Mouse (Mus musculus) cortical plate, adult 2 months (tissue): ENCODE data around the gene Foxg1.

Source experiments
- CTCF ChIP-seq: fragments of 200-500 bp; IDR thresholded peaks from 2 replicates; pipeline ENCODE4 v1.5.1; 2011; ENCODE audit warnings: mild to moderate bottlenecking, control low read depth, low read length; ENCODE audit not compliant: insufficient read depth; ENCODE audit errors: extremely low read depth
- POLR2A ChIP-seq: fragments of 200-500 bp; IDR thresholded peaks from 2 replicates; pipeline ENCODE4 v1.6.1; 2011; ENCODE audit warnings: mild to moderate bottlenecking, low read length, control low read depth; ENCODE audit not compliant: insufficient read depth; ENCODE audit errors: extremely low read depth

- TF ChIP-seq CTCF, result no peak
- no peak for TF ChIP-seq POLR2A
These were observed 11.7 kb downstream of the Foxg1 start for GRCm38 (mm10) chr12:49394181-49394580.
